Mouse (Mus musculus): Measurements from ENCODE around the gene Acads. TPM values are rescaled to one million over a fixed set of nuclear protein-coding genes. Genes with fewer than 3 reads are reported as not detected.
"Not testable (repeated sequence)": the region's sequence is repeated elsewhere in the genome, so short reads cannot be mapped to it uniquely, and the experiment has no call there.

Gene Acads
- total RNA-seq, 2 experiments from 2014 or later: 8.5 to 9.9 TPM

GRCm38 (mm10) chr5:115149675-115150459 is 30.7 kb upstream of the Acads start:
- DNase-seq (ENCODE audit: low spot score in 2 of 2): no peak

DNA sequence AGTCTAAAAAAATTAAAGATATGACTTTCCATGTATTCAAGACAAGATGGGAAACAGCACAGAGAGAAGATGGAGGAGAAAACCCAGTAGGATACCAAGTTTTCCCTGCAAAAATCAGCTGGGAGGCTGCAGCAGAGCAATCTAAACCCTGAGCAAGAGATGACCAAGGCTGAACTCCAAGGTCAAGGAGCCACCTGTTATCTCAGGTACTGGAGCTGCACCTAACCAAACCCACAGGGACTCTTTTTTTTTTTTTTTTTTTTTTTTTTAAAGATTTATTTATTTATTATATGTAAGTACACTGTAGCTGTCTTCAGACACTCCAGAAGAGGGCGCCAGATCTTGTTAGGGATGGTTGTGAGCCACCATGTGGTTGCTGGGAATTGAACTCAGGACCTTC is 29.7 kb upstream of the Acads start:
- not testable (repeated sequence) for DNase-seq (ENCODE audit: low spot score in 2 of 2)

DNA sequence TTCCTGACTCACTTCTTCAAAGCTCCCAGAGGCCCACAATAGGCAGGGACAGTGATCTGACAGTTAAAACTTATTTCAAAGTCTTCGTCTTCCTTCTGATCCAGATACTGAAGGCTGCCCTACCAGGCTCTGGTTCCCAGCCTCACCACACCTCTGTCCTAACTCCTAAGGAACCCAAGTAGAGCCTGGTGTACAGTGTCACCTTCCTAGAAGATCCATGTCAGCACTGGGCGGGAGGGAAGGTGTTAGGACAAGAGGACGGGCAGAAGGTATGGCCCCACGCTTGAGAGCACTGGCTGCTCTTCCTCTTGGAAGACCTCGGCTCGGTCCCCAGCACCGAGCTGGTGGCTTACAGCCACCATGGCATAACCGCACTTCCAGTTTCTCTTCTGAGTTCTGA is 29.2 kb upstream of the Acads start:
- no peak for DNase-seq (ENCODE audit: low spot score in 2 of 2)

- DNase-seq (ENCODE audit: low spot score in 2 of 2): no peak
Measured at GRCm38 (mm10) chr5:115147388-115147787, 28.2 kb upstream of the Acads start.

DNA sequence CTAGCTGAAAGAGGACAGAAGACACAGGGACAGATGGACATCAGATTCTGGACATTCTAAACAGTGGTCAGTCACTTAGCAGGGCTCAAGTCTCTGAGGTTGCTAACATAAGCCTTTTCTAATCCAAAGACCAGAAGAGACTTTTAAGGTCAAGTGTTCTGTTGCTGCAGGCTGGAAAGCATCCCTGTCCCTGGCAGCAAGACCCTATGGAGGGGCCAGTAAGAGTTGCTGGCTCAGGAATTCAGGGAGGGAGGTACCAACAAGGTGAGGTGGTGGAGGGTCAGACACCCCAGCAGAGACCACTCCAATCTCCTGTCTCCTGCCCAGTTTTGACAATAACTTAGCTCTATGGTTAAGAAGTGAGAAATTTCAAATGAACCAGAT is 27.6 kb upstream of the Acads start:
- DNase-seq (ENCODE audit: low spot score in 2 of 2): no peak

DNA sequence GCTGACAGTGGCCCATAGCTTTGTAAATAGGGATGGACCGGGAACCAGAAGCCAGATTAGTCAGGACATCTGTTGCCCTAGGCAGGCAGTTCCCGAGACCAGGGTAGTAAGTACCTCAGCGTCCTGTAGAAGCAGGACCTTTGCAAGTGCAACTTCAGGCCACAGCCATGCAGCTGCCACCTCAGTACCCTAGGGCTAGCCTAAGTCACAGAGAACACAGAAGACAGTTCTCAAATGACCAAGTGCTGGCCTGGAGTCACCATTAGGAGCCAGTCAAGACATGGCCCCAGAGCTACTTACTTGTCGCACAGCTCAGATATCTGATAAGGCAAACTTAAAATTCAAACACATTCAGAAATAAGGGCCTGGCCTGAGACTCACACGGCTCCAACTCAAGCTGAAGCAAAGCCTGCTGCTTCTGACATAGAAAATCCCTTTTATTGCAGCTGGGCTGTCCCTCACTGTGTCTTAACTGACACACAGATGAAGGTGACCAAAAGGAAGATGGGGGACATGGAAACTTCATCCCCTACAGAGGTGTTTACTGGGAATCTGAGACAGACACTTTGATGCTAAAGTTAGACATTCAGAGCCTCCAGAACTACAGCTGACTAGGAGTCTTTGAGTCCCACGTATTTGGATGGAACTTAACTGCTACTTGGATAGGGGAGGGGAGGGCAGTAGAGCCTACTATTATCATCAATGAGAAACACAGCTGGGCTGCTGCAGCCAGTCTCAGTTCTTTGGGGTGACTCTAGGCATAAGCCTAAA is 27.0 kb upstream of the Acads start:
- DNase-seq (ENCODE audit: low spot score in 2 of 2): no peak

- no peak for DNase-seq (ENCODE audit: low spot score in 2 of 2)
Measured at GRCm38 (mm10) chr5:115145253-115145968, 26.3 kb upstream of the Acads start.

DNA sequence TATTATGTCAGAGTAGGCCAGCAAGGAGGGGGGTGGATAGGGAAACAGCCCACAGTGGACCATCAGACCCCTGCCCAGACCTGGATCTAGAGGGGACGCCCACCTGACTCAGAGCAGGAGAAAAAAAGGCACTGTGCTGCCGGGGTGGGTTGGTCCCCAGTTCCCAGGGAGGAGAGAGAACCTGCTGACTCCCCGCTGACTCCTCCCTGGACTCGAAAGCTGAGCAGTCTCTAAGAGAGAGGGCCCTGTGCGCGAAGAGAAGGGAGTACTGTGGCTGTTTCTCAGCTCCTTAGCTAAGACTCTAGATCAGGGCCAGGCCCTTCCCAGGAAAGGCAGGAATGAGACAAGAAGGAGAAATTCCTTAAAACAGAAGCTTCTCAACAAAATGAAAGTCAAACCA is 25.3 kb upstream of the Acads start:
- no peak for DNase-seq (ENCODE audit: low spot score in 2 of 2)

DNA sequence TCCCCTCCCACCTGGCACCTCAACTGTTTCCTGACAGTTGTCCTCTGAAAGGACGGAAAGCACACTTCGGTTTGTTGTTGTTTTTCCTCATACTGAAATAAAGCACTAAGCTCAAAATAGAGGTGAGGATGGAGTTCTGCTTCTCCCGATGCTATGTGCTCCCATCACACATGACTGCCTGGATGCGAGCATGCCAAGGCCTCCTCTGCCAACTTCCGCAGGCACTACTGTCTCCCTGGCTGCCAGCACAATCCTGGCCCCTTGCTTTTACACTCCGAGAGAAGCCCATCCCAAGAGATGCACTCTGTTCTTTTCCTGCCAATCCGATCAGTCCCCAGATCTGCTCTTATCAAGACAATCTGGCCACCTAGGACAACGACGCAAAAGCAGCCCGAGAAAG is 24.4 kb upstream of the Acads start:
- DNase-seq (ENCODE audit: low spot score in 2 of 2): peak; percentile 39 to 73

DNA sequence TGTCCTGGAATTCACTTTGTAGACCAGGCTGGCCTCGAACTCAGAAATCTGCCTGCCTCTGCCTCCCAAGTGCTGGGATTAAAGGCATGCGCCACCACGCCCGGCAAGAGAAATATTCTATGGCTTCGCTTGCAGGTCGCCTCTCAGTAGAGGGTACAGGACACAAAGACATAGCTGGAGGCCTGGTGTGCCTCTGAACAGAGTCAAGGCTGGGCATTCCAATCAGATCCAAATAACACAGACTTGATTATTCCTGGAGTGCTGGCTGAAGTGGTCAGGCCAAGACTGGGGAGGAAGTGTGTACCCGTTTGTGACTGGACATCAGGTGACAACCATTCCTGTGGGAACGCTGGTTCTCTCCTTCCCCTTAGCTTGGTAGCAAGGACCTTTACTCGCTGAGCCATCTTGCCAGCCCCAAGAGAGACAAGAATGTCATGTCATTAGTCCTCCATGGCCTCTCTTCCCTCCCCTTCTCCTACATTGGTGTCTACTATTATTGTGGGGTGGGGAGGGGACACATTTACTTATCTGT is 23.1 kb upstream of the Acads start:
- no peak for DNase-seq (ENCODE audit: low spot score in 2 of 2)

- DNase-seq (ENCODE audit: low spot score in 2 of 2): no peak
Measured at GRCm38 (mm10) chr5:115140726-115141125, 21.6 kb upstream of the Acads start.

DNA sequence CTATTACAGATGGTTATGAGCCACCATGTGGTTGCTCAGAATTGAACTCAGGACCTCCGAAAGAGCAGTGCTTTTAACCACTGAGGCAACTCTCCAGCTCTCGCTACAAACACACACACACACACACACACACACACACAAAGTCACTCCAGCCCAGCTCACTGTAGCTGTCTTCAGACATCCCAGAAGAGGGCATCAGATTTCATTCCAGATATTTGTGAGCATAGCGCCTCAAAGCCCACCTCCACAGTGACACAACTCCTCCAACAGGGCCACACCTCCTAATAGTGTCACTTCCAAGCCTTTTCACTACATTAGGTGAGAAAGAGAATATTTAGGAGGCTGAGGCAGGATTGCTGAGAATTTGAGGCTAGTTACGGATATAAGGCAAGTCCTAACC is 20.0 kb upstream of the Acads start:
- DNase-seq (ENCODE audit: low spot score in 2 of 2): no peak

DNA sequence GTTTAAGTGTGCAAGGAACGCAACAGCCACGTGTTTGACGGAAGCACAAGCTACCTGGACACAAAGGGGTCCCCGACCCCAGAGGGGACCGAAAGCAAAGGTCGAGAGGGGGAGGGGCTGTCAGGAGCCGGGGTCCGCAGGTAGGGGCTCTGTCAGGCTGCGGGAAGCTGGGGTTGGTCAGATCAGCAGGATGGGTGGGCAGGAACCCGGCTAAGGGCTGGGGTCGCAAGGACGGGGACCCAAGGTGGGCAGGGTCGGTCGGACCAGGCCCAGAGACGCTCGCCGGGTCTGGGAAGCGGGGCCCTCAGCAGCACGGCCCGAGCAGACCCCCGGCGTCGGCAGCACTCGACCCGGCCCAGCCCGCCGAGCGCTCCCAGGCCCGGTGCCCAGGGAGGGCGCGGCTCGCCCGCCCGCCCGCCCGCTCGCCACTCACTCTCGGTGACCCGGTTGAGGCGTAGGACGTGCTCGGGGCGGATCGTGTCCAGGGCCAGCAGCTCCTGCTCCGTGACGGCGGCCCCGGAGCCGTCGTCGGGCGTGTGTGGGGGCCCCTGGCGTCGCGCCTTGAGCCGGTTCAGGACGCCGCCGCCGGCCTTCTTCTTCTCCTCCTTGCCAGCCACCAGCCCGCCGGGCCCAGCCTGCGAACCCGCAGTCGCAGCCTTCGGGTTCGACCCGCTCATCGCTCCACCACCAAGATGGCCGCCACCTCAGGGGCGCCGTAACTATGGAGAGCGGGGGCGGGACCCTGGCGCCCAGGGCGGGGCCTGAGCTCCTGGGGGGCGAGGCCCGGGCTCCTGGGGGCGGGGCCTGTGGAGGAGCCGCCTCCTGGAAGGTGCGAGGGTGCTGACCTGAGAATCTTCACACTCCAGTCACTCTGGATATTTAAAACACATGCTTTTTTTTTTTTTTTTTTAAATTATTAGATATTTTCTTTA is 15.4 kb upstream of the Acads start, which contains the start of gene Unc119b:
Unc119b (minus strand) TSS at position 742 of the 932 bp plus-strand sequence.
- DNase-seq (ENCODE audit: low spot score in 2 of 2): peak; percentile 84 to 88

DNA sequence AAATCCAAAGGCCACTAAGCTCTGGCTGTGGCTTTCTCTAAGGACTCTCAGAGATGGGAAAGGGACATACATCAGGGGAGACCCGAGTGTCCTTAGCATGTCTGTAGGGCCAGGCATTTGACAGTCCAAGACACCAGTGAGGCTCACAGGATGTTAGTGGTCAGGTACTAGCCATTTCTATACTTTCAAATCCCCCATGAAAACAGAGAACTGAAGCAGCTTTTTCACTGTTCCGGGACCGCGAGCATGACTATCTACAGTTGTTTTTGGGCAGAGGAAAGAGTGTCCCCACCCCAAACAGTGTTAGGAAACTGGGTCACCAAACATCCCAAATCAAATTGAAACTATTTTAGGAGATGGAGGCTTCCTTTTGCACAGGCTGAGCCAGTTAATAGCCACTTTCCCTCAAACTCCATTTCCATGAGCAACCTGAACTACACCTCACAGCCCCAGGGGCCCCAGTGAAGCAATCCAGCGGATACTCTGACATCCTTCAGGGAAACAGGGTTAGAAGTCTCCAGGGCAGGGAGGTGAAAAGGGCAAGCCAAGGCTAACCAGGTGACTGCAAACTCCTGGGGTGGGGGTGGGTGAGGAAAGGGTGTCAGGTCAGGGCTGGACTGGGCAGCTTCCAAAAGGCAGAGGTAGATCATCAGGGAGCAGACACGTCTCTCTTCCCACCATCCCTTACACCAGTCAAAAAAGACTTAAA is 14.4 kb upstream of the Acads start:
- no peak for DNase-seq (ENCODE audit: low spot score in 2 of 2)

DNA sequence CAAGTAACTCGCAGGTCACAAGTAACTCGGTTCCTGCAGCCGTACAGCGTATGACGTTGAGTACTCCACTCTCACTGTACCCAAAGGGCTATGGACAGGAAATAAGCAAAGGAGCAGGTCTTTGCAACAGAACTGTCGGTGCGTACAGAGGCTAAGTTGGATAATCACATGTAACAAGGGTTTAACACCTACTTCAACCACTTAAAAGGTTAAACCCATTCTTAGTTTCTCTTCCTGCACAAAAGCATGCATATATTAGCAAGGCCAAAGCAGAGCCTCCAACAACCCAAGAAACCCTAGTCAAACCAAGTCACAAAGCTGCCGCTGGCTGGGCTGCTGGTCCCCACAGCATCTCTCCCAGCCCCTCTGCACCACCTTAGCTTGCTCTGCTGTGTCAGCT is 13.3 kb upstream of the Acads start:
- DNase-seq (ENCODE audit: low spot score in 2 of 2): no peak

DNA sequence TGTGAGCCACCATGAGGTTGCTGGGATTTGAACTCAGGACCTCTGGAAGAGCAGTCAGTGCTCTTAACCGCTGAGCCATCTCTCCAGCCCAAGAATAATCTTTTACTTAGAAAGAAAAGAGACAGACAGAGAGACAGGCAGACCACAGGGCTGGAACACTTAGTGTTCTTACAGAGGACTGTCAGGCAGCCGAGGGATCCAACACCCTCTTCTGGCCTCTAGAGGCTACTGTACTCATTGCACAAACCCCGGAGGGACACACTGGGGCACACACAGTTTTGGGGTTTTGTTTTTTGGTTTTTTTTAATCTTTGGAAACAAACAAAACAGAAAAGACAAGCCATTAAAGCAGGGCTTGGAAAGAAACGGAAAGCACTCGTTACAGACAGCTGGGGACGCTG is 10.2 kb upstream of the Acads start:
- DNase-seq (ENCODE audit: low spot score in 2 of 2): no peak

- no peak for DNase-seq (ENCODE audit: low spot score in 2 of 2)
Measured at GRCm38 (mm10) chr5:115127421-115128179, 8.5 kb upstream of the Acads start.

DNA sequence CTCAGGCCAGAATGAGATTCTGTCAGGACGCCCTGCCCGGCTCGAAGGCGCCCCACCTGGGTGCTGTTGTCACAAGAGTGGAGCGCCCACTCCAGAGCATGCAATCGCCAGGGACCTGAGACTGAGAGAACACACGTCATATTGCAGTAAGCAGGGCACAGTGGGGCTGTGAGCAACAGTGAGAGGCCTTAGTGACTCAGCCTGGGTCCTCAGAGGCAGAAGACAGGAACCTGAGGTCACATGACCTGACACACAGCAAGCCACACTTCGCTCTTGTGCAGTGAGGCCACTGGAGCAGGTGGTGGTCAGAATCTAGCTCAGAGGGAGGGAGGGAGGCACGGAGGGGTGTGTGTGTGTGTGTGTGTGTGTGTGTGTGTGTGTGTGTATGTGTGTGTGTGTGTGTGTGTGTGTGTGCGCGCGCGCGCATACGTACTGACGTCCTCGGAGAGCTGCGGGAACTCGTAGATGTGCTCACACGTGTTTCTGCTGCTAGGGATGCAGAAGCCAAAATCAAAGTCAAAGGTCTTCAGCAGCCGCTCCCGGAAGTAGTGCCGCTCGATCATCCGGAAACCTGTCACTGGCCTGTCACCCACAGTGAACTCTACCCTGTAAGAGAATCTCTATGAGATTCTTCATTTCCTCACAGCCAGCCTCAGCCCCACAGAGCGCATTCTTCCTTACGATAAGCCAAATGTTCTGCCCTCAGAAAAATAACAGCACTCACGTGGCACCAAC is 7.6 kb upstream of the Acads start:
- no peak for DNase-seq (ENCODE audit: low spot score in 2 of 2)
